Mouse (Mus musculus) adrenal gland, postnatal 4 days (tissue): ENCODE results near the gene Col23a1. TPM values are rescaled to one million over a fixed set of nuclear protein-coding genes. Genes with fewer than 3 reads are reported as not detected.
"Not testable (repeated sequence)": the region's sequence is repeated elsewhere in the genome, so short reads cannot be mapped to it uniquely, and the experiment has no call there.

Experiments used
- DNase-seq, 2 experiments: peaks; one replicate each; pipeline ENCODE4 v3.0.0; 2021 to 2022; ENCODE audit warnings: low spot score in 2 of 2, mixed read lengths in 2 of 2
- total RNA-seq, 2 experiments: library from RNA; stranded (reverse); gene quantifications; 2 replicates each; pipeline ENCODE4 v1.2.3; 2021

Gene Col23a1
- total RNA-seq, 2 experiments from 2014 or later = 23.3 to 26.0 TPM

DNA sequence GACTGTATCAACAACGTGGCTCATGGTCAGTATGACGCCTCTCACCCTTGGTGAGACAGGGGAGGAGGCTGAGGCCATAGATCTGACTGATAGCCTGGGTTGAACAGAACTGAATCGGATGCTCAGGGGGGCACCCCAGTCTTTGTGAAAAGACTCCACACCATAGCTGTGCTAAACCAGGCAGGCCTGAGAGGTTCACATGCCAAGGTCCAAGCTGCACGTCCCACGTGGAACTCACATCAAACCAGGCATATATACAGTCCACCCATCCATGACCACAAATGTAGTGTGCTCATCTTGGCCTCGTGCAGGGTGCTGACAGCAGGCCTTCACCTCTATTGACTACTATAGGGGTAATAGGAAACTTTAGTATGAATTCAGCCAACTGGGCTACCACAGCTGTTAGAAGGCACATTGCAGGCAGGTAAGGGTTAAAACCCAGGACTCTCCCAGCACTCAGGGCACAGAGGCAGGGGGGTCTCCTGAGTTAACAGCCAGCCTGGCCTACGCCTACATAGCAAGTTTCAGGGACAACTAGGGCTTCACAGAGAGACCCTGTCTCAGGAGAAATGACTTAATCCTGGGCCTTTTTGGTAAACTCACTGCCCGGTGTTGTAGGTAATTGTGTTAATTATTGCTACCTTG lies 296.0 kb downstream of the Col23a1 start:
- DNase-seq = no peak

DNA sequence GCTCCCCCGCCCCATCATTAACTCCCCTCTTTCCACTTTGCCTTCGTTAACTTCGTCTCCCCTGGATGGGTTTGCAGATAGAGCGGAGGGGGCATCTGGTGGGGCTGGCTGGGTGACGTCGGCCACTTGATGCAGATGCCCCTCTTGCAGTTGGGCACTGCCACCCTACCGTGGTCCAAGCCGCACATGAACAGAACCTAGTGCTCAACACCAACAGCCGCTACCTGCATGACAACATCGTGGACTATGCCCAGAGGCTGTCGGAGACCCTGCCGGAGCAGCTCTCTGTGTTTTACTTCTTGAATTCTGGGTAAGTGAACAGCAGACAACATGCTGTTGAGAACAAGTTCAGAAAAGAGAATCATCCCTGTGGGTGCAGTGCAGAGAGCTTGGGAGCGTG lies 296.7 kb downstream of the Col23a1 start:
- no peak for DNase-seq

DNA sequence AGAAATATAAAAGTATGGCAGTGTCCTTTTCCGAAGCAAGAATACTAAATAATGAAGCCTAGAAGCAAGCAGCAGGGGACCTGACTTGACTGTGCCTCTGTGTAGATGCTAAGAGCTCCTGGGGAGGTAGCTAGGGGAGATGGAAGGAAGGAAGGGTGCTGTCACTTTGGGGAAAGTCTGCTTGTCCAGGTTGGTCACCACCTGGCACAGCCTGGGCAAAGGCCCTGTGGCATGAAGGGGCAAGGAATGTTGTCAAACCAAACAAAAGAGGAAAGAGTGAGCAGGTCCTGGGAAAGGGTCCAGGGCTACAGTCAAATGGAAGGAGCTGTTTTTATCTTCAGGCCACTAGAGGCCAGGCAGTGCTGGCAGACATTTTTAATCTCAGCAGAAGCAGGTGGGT lies 297.3 kb downstream of the Col23a1 start:
- DNase-seq = no peak

DNA sequence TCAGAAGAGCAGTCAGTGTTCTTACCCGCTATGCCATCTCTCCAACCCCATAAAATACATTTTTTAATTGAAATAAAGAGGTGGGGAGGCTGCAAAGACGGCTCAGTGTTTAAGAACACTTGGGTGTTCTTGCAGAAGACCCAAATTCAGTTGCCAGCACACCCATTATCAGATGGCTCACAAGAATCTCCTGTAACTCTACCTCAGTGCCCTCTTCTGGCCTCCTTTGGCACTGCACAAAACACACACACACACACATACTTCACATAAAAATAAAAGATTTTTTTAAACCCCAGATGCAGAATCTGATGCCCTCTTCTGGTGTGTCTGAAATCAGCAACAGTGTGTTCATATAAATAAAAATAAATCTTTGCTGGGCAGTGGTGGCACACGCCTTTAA lies 299.1 kb downstream of the Col23a1 start:
- DNase-seq = no peak

DNA sequence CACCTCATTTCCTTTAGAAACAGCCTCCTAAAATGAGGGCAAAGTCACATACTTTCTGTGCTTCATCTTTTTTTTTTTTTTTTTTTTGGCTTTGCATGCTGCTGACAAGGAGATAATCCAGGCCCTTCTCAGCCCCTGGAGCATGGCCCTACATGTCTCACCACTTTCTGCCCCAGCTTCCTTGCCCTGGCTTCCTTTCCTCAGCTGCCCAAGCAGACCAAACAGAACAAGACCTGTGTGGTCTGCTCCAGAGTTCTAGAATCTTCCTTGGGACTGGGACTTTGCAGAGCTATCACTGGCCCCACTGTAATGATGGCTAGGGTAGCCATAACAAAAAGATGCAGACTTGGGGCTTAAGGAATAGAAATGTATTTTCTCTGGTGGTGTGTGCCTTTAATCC lies 300.3 kb downstream of the Col23a1 start:
- DNase-seq = no peak

DNA sequence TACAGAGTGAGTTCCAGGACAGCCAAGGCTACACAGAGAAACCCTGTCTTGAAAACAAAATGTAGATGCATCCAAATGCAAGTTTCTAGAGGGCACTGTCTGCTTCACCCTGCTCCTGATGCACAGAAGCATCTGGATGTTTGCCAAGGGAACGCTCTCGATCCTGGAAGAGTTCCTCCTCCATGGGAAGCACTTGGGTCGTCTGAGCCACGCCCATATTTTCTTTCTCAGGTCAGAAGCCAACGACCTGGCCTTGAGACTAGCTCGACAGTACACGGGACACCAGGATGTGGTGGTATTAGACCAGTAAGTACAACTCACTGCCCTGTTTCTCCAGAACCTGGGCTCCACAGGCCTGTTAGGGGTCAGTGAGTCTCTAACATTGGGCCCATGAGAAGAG lies 301.4 kb downstream of the Col23a1 start:
- DNase-seq = no peak

DNA sequence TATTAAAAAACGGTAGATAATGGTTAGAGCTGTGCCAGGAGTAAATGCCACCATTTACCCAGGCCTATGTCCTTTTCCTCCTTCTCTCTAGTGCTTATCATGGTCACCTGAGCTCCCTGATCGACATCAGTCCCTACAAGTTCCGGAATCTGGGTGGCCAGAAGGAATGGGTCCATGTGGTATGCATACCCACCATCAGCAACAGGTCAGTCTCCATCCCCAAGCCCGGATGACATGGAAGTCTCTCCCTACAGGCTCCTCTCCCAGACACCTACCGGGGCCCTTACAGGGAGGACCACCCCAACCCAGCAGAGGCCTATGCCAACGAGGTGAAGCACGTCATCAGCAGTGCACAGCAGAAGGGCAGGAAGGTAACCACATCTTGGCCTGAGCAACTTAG lies 302.2 kb downstream of the Col23a1 start:
- no peak for DNase-seq

DNA sequence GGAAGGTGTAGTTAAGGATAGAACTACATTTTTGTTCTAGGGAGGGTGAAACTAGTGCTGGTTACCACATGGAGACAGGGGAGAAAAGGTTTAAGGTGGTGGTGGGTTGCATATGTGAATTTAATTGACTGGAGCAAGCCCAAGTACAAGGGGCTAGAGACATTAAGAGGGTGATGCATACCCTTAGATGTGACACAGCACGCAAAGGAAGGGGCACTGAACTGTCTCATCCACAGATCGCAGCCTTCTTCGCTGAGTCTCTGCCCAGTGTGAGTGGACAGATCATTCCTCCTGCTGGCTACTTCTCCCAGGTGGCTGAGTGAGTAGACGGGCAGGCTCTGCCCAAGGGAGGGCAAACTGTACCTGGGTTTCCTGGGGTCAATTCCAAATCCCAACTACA lies 303.6 kb downstream of the Col23a1 start:
- no peak for DNase-seq

DNA sequence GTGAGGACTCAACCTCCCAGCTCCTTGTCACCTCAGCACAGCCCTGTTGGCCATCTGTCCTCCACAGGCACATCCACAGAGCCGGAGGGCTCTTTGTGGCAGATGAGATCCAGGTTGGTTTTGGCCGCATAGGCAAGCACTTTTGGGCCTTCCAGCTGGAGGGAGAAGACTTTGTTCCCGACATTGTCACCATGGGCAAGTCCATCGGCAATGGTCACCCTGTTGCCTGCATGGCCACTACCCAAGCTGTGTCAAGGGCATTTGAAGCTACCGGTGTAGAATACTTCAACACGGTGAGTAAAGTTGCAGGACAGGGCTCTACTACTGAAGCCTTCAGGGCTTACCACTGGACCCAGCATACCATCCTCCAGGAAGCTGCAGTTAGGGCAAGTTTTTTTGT lies 304.1 kb downstream of the Col23a1 start:
- DNase-seq = no peak

DNA sequence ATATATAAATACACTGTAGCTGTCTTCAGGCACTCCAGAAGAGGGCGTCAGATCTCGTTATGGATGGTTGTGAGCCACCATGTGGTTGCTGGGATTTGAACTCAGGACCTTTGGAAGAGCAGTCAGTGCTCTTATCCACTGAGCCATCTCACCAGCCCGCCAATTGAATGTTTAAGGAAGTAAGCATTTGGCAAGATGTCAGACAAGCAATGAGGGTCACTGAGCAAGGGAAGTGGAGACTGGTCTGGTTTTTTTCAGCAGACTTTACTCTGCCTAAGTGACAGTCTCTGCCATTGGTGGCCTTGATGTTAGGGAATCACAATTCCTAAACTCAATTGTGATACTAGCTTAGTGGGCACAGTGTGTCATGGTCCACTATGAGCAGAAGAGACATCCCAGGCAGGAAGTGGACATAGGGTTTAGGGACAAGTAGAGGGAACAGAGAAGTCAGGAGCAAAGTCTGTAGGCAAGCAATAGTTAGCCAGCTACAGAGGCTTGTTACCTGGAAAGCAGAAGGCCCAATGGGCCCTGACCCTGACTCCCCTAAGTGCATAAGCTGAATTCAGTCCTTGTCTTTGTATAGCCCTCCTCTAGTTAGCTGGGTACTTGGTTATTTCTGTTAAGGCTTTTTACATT lies 305.1 kb downstream of the Col23a1 start:
- DNase-seq = no peak

DNA sequence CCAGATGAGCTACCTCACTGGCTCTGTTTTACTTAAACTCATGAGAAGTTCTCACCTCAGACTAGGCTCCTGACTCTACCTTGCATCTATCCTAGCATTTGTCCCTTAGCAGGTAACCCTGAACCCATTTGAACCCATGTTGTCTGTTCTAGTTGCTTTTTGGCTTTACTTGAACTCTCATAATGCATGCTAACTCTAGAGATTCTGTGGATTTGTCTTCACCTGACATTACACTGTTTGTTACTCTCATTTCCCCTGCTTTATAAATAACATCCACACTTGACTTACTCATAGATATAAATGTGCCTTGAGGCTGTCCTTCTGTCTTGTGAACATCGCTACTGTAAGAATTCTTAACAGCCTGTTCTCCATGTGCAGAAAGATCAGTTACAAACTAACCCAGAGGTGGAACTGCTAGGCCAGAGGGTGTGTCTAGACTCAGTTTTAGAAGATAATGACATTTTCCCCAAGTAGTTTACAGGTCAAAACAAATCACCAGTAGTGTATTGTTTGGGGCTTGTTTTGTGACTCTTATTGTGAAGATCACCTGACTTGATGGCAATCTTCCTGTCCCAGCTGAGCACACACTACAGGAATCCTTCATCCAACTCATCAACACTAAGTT lies 305.9 kb downstream of the Col23a1 start:
- DNase-seq = no peak

DNA sequence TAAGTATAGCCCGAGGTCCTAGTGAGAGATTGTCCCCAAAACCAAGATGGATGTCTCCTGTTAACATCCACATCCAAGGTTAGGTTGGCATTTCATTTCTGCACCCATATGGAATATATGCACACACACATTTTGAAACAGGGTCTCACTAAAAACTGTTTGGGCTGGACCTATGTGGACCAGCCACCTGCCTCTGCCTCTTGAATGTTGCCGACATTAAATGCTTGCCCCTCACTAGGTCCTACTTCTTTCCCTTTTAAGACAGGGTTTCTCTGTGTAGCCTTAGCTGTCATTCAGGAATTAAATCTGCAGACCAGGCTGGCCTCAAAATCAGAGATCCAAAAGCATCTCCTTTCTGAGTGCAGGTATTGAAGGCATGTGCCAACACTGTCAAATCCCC lies 307.8 kb downstream of the Col23a1 start:
- DNase-seq = no peak

DNA sequence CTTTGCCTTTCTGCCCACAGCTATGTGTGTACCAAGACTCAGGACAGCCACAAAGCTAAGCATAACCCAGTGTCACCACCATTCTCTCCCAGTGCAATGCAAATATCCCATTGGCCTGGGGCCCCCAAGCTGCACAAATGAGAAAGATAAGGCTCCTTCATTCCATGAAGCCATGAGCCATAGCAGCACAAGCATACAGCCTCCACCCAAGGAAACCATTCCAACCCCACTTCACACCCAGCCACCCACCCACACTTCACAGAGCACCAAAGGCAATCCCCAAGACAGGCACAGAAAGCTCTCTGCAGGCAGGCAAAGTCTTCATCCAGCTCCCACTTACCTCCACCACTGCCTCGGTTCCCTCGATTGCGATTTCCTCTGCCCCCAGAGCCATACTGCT lies 312.5 kb downstream of the Col23a1 start:
- no peak for DNase-seq

DNA sequence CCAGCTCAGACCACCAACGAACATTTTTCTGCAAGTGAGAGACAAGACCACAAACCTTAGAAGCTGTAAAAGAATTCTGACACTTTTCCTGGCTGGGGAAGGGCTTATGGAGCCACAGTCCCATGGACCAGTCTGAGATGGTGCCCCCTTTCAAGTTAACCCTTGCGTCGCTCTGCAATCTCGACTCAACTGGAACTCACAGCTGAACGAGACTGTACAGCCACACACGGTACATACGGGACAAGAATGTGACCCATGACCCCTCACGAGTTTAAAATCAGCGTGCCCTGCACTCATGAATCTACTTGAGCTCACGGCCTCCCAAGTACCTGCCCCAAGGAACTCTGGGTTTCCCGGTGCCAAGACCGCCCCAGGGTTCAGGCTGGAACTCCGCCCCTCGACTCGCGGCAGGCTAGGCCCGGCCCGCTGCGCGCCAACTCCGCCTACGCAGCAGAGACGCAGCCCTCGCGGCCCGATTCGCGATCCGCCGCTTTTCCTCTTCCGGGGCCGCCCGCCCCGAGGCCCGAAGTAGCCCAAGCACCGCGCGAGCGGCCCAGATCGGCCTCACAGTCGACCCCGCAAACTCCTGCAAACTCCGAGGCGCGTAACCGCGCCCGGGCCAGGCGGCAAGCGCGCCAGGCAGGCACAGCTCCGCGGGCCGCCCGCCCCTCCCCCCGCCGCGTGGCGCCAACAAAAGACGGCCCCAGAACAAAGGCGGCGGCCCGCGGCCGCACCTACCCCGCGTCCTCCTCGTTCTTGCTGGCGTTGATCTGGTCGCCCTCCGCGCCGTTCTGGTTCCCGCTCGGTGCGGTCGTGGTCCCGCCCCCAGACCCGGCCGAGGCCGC lies 316.1 kb downstream of the Col23a1 start:
- DNase-seq = peak; percentile 72 to 81

DNA sequence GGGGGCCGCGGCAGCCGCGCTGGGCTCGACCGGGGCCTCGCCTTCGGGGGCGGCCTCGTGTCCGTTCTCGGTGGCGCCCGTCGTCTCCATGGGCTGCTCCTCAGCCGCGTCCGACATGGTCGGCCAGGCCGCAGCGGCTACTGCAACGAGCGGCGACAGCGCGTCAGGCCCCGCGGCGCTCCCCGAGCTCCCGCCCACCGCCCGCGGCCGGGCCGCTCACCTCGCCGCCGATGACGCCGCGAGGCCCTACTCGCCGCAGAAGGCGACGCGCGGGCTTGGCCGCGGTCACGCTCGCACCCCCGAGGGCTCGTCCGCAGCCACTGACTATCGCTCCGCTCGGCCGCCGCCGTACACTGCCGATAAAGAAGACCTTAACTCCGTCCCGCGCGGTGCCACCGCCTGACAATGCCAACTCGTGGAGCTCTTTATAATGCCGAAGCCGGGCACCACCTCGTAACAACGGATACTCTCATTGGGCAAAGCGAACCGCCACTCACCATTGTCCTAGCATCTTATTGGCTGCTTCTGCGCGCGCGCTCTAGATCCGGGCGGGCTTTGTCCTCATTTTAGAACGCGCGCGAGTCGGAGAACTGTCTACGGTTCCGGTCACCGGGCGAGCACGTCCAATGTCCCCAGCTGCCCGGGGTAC lies 316.9 kb downstream of the Col23a1 start, which contains the start of gene Hnrnpab:
Gene Hnrnpab, minus strand, starts transcription at position 401 of the 649 bp plus-strand sequence.
- peak; percentile 89 to 91 for DNase-seq

DNA sequence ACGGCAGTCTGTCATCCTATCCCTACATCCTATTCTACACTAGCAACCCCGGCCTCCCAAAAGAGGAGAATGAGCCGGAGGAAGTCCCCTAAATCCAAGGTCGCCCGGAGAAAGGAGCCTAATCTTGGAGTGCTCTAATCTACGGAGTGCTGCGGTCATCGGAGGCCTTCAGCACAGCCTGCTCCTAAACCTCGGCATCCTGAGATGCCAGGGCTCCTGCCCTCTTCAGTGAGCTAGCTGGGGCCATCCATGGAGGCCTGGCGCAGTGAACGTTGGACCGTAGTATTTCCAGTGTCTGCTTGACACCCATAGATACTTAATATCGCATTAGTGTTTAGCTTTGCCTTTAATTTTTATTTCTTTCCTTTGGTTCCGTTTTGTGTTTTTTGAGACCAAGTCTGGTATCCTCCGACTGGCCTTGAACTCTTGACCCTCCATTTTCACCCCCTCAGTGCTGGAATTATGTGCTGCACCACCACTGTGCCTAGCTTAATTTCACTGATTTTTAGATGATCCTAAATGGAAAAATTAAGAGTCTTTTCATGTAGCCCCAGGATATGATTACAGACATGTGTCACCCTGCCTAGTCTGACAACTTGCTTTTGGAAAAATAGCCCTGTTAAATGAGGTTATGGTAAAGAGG lies 317.5 kb downstream of the Col23a1 start:
- no peak for DNase-seq

DNA sequence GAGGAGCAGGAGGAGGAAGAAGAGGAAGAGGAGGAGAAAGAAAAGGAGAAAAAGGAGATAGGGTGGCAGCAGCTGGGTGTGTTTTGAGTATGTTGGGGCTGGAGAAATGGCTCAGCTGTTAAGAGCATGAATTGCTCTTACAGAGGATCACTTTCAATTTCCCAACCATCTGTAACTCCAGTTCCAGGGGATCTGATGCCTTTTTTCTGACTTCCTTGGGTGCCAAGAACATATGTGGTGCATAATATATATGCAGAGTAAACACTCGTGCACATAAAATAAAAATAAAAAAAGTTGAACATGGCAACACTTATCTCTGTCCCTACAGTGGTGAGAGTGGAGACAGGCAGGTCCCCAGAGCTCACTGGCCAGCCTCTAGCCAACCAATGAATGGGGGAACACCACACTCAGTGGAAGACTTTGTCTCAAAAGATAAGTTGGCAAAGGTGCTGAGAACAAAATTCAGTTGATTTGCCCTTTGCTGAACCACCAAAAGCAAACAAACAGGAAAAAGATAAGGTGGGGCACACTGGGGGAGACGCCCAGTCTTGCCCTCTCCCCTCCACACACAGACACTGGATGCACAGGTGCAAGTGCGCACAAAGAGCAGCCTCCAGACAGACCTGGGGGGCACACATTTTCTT lies 319.7 kb downstream of the Col23a1 start:
- no peak for DNase-seq

DNA sequence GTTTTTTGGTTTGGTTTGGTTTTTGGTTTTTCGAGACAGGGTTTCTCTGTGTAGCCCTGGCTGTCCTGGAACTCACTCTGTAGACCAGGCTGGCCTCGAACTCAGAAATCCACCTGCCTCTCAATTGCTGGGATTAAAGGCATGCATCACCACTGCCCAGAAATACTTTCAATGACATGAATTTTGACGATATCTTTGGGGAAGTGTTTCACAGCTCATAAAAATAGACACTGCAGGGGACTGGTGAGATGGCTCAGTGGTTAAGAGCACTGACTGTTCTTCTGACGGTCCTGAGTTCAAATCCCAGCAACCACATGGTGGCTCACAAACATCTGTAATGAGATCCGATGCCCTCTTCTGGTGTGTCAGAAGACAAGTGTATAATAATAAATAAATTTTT lies 320.2 kb downstream of the Col23a1 start:
- not testable (repeated sequence) for DNase-seq

DNA sequence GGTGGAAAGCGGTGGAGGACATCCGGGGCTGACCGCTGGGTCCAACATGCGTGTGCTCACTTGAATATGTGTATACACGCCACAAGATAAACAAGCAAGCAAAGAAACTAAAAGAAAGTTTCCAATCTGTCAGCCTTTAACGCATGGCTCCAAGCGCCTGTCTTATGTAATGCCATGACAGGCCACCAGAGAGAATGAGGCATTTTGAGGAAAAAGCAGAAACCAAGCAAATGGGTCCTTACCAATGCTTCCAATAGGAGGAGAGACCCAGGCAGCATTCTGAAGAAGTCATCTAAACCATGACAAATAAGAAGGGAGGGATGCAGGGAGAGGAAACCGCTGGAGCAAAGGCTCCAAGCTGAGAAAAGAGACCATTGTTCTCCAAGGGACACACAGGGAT lies 324.5 kb downstream of the Col23a1 start:
- no peak for DNase-seq

DNA sequence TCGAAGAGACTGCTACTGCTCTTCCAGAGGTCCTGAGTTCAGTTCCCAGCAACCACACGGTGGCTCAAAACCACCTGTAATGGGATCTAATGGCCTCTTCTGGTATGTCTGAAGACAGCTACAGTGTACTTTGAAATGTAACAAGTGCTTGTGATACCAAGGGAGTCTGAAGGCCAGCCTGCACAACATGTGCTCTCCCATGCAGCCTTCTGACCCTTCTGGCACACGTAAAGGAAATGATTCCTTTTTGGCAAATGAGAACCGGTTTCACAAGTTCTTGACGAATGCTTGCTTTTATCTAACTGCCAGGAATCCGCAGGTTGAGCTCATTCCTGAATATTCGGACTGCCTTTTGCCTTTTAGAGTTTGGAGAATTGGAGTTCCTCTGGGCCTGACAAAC lies 325.4 kb downstream of the Col23a1 start:
- DNase-seq = no peak
